Mouse (Mus musculus): ENCODE measurements around the gene Ube2t. TPM values are rescaled to one million over a fixed set of nuclear protein-coding genes. Genes with fewer than 3 reads are reported as not detected.

The Ube2t gene
- 42.8 and 48.2 TPM in 2 replicates for polyA plus RNA-seq (2015; fragmentation: Nextera tagmentation; extraction: Ambion mirVana)

DNA sequence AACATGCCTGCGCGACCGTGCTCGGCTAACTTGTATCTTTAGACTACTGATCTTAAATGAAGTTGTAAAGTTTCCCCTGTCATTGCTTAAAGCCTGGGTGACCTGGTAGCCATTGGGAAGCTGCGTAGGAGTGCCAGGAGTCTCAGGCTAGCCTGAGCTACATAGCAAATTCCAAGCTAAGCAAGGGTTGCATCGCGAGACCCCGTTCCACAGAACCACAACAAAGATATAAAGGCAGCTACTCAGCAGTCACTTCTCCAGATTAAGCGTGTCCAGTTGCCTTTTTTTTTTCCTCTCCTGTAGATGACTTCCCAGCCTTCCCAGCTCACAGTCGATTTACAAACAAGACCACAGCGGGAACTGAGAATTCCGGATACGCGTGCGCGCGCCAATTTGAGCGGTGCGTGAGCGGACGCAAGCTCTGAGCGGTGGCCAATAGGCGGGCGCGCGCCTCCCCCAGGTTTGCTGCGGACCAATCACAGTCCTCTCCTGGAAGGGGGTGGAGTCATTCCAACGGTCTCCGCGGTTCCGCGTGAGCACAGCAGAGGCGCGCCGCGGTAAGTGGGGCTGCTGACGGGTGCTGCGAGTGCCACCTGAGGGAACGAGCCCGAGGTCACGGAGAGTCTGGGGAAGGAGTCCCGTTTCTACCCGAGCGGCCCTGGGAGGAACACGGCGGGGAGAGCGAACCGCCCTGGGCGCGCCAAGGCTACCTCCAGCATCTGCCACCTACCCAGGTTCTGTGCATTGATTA is at the start of gene Ube2t:
TSS of gene Ube2t (plus strand) at position 513 of the 751 bp plus-strand sequence.
- Histone ChIP-seq H3K9ac (peak within 1 kb of the TSS; percentile 75), H3K27me3 (no peaks in the 10 kb centered on the region), H3K9me3 (replicated peaks) (no peaks in the 10 kb centered on the region), H3K4me1 (replicated peaks) (peaks cover 22% of the 10 kb centered on the region), H3K36me3 (no peaks in the 10 kb centered on the region), H3K27ac (peak within 1 kb of the TSS; percentile 79), H3K4me2 (peak within 1 kb of the TSS; percentile 77), H3K4me3 (peak within 1 kb of the TSS; percentile 89)
- ATAC-seq (replicated peaks; ENCODE audit: insufficient number of reproducible peaks, insufficient read depth, low FRiP score, low read depth): peak; percentile 99
- 2% methylated on average over 50 of the region's 50 CpGs for WGBS

DNA sequence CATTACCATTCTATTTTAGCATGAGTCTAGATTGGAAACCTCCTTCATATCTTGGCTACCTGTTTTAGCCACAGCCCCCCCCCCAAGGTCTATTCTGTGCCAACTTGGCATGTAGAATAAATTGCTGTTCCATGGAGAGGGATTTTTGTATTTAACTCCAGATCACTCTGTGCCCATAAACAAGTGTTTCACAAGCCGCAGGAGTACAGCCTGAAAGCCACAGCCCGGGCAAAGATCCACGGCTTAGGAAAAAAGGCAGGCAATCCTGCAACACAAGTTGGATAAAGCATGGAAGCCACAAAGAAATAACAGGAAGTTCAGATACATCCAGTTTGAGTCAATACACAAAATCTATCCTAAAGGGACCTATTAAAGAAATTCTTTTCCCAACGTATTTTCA is 48.8 kb upstream of the Ube2t start:
- peaks cover 47% of the 10 kb centered on the region for H3K4me1 ChIP-seq (replicated peaks)
- 73% methylated on average over 4 of the region's 4 CpGs for WGBS
- no peak overlapping the region for H3K4me3 ChIP-seq
- no peaks in the 10 kb centered on the region for H3K27me3 ChIP-seq
- H3K36me3 ChIP-seq: no peaks in the 10 kb centered on the region
- ATAC-seq (replicated peaks; ENCODE audit: insufficient number of reproducible peaks, insufficient read depth, low FRiP score, low read depth): no peak
- peak overlapping the region; percentile 71 for H3K27ac ChIP-seq
- H3K9me3 ChIP-seq (replicated peaks): no peaks in the 10 kb centered on the region
- H3K9ac ChIP-seq: no peak overlapping the region
- no peak overlapping the region for H3K4me2 ChIP-seq

DNA sequence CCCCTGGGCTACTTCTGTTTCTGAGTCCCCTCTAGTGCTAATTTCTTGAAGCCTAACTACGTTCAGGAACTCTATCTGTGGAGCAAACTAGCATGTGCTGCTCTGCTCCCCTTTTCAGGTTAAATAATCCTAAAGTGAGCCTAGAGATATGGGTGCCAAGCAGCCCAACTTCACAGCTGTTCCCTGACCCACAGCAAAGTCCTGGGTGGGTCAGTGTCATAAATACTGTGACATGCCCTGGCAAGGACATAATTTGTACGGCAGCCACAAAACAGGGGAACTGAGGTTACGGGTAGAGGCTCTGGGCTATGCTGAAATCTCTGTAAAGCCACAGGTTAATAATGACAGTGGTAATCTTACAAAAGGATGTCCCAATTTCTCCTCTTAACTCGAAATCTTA is 46.9 kb upstream of the Ube2t start:
- Histone ChIP-seq H3K36me3 (no peaks in the 10 kb centered on the region), H3K4me2 (no peak overlapping the region), H3K27me3 (no peaks in the 10 kb centered on the region), H3K9ac (no peak overlapping the region), H3K4me3 (no peak overlapping the region), H3K9me3 (replicated peaks) (no peaks in the 10 kb centered on the region), H3K4me1 (replicated peaks) (peaks cover 44% of the 10 kb centered on the region), H3K27ac (peak overlapping the region; percentile 71)
- ATAC-seq (replicated peaks; ENCODE audit: insufficient number of reproducible peaks, insufficient read depth, low FRiP score, low read depth): no peak
- 72% methylated on average over 4 of the region's 4 CpGs for WGBS

DNA sequence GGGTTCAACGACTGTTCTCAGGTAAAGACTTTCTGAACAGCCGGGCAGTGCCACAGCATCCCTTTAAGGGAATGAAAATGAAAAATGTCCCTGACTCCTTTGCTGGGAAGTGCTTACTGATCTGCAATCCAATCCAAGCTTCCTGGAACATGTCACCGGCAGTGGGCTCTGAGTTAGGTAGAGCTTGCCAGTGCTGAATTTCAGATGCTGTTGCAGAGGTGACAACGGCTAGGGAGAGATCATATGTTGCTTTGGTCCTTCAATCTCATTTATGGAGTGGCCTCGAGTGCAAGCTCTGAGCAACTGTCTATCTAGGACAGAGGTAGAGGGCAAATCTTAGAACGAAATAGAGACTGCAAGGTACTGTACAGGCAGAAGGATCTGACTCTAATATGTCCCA is 43.4 kb upstream of the Ube2t start:
- Histone ChIP-seq H3K4me3 (no peak overlapping the region), H3K27ac (peak overlapping the region; percentile 35), H3K9ac (no peak overlapping the region), H3K4me2 (no peak overlapping the region), H3K4me1 (replicated peaks) (peaks cover 35% of the 10 kb centered on the region), H3K36me3 (no peaks in the 10 kb centered on the region), H3K9me3 (replicated peaks) (no peaks in the 10 kb centered on the region), H3K27me3 (no peaks in the 10 kb centered on the region)
- WGBS: 55% methylated on average over 6 of the region's 6 CpGs
- no peak for ATAC-seq (replicated peaks; ENCODE audit: insufficient number of reproducible peaks, insufficient read depth, low FRiP score, low read depth)

DNA sequence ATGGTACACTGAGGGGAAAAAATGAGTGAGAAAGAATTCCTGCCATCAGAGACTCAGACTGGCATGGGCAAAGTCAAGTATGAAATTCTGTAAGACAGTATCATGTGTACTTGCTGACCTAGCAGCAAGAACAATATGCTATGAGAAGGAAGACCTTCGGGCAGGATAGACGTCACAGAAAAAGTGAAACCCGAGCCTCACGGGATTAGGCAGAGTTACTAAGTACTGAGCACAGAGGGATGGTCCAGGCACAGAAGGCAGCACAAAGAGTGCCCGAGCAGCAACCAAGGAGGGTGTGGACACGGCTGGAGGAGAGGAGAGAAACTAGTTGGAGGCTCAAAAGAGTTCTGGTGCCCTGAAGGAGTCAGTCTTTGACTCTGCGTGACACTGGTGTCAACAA is 29.9 kb upstream of the Ube2t start:
- WGBS: 29% methylated on average over 7 of the region's 7 CpGs
- peak overlapping the region; percentile 40 for H3K4me2 ChIP-seq

GRCm38 (mm10) chr1:134936335-134936734 is 26.0 kb upstream of the Ube2t start:
- Histone ChIP-seq H3K27me3 (no peaks in the 10 kb centered on the region), H3K4me3 (no peak overlapping the region), H3K4me2 (no peak overlapping the region), H3K9ac (no peak overlapping the region), H3K27ac (peak overlapping the region; percentile 86), H3K36me3 (no peaks in the 10 kb centered on the region), H3K9me3 (replicated peaks) (no peaks in the 10 kb centered on the region), H3K4me1 (replicated peaks) (peaks cover 53% of the 10 kb centered on the region)
- ATAC-seq (replicated peaks; ENCODE audit: insufficient number of reproducible peaks, insufficient read depth, low FRiP score, low read depth): 0 out of 2 replicates have a peak, but pooled peaks have one; percentile 48
- WGBS: 53% methylated on average over 6 of the region's 6 CpGs

More for the DNA sequence above, 29.9 kb upstream of the Ube2t start:
- Histone ChIP-seq H3K27me3 (no peaks in the 10 kb centered on the region), H3K9me3 (replicated peaks) (no peaks in the 10 kb centered on the region), H3K36me3 (0 out of 2 replicates have a peak, but pooled peaks cover under 1% of the 10 kb centered on the region), H3K27ac (peak overlapping the region; percentile 75), H3K4me3 (no peak overlapping the region), H3K4me1 (replicated peaks) (peaks cover 50% of the 10 kb centered on the region), H3K9ac (peak overlapping the region; percentile 7; the same call in 1 of the 2 replicates)
- ATAC-seq (replicated peaks; ENCODE audit: insufficient number of reproducible peaks, insufficient read depth, low FRiP score, low read depth): no peak

- no peak overlapping the region for H3K4me3 ChIP-seq
- peaks cover 43% of the 10 kb centered on the region for H3K4me1 ChIP-seq (replicated peaks)
- no peak overlapping the region for H3K4me2 ChIP-seq
- ATAC-seq (replicated peaks; ENCODE audit: insufficient number of reproducible peaks, insufficient read depth, low FRiP score, low read depth): no peak
- WGBS: 84% methylated on average over 1 of the region's 1 CpGs
- no peak overlapping the region for H3K27ac ChIP-seq
- H3K9me3 ChIP-seq (replicated peaks): no peaks in the 10 kb centered on the region
- H3K9ac ChIP-seq: no peak overlapping the region
- no peaks in the 10 kb centered on the region for H3K36me3 ChIP-seq
- H3K27me3 ChIP-seq: no peaks in the 10 kb centered on the region
These were observed 24.1 kb upstream of the Ube2t start for GRCm38 (mm10) chr1:134938233-134938632.

DNA sequence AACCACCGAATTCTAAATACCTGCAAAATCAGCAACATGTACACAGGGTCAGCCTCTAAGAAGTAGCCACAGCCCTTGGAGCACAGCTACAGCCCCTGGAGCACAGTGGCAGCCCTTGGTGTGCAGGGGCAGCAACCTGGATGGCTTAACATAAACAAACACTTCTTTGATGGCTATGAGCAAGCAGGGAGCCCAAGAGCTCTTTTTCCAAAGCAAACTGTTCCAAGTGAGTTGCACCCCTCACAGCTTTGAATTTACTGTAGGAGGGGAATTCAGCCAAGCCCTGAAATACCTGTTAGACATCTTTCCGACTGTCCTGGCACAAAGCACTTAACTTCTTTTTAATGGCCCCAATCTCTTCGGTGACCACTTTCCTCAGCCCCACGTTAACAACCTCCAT is 21.5 kb upstream of the Ube2t start:
- H3K9me3 ChIP-seq (replicated peaks): no peaks in the 10 kb centered on the region
- H3K27ac ChIP-seq: peak overlapping the region; percentile 57
- no peaks in the 10 kb centered on the region for H3K27me3 ChIP-seq
- no peak for ATAC-seq (replicated peaks; ENCODE audit: insufficient number of reproducible peaks, insufficient read depth, low FRiP score, low read depth)
- H3K4me1 ChIP-seq (replicated peaks): peaks cover 20% of the 10 kb centered on the region
- H3K36me3 ChIP-seq: no peaks in the 10 kb centered on the region
- no peak overlapping the region for H3K4me2 ChIP-seq
- H3K9ac ChIP-seq: no peak overlapping the region
- WGBS: 63% methylated on average over 4 of the region's 4 CpGs
- H3K4me3 ChIP-seq: no peak overlapping the region

DNA sequence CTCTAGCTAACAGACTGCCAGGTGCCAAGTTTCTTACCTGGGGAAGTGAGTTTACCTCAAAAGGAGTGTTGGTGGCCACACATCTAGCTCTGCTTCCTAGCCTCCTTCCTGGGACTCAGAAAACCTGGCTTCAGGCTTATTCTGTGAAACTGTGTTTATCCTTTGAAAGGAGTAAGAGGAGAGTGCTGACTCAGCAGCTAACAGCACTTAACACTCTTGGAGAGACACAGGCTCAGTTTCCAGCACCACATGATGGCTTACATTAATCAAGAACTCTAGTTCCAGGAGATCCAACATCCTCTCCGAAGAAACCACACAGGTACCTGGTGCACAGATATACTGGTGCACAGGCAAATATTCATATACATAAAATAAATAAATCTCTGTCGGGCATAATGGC is 19.5 kb upstream of the Ube2t start:
- H3K4me2 ChIP-seq: no peak overlapping the region
- peaks cover 2% of the 10 kb centered on the region; the same call in 1 of the 2 replicates for H3K36me3 ChIP-seq
- peaks cover 16% of the 10 kb centered on the region for H3K4me1 ChIP-seq (replicated peaks)

GRCm38 (mm10) chr1:134947590-134947989 is 14.8 kb upstream of the Ube2t start:
- 84% methylated on average over 7 of the region's 7 CpGs for WGBS
- no peak overlapping the region for H3K4me2 ChIP-seq
- no peak overlapping the region for H3K27ac ChIP-seq
- H3K9me3 ChIP-seq (replicated peaks): no peaks in the 10 kb centered on the region
- H3K36me3 ChIP-seq: peaks cover 6% of the 10 kb centered on the region; the same call in 1 of the 2 replicates
- ATAC-seq (replicated peaks; ENCODE audit: insufficient number of reproducible peaks, insufficient read depth, low FRiP score, low read depth): no peak
- no peak overlapping the region for H3K9ac ChIP-seq
- H3K4me3 ChIP-seq: no peak overlapping the region
- no peaks in the 10 kb centered on the region for H3K27me3 ChIP-seq
- peaks cover 20% of the 10 kb centered on the region for H3K4me1 ChIP-seq (replicated peaks)

More for the DNA sequence above, 19.5 kb upstream of the Ube2t start:
- 86% methylated on average over 2 of the region's 2 CpGs for WGBS
- H3K9me3 ChIP-seq (replicated peaks): no peaks in the 10 kb centered on the region
- no peak overlapping the region for H3K9ac ChIP-seq
- no peaks in the 10 kb centered on the region for H3K27me3 ChIP-seq
- no peak overlapping the region for H3K27ac ChIP-seq
- ATAC-seq (replicated peaks; ENCODE audit: insufficient number of reproducible peaks, insufficient read depth, low FRiP score, low read depth): no peak
- H3K4me3 ChIP-seq: no peak overlapping the region

DNA sequence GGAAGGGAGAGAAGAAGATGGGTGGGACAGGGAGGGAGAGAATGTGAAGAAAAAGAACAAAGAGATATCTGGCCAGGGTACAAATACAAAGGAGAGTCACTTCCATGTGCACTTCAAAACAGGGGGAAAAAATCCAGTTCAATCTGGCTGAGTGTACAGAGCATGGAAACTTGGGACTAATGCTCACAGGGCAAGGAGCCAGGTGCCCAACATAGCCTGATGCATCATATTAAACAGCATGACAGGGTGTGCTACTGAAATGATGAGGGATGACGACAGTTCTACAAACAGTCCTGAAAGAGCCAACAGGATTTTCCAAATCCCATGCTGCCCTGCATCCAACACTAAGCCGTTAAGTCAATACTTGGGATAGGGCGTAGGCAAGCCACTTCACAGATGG is 12.4 kb upstream of the Ube2t start:
- Histone ChIP-seq H3K4me2 (no peak overlapping the region), H3K9ac (no peak overlapping the region), H3K4me3 (no peak overlapping the region), H3K27ac (peak overlapping the region; percentile 66), H3K9me3 (replicated peaks) (no peaks in the 10 kb centered on the region), H3K36me3 (peaks cover 6% of the 10 kb centered on the region; the same call in 1 of the 2 replicates), H3K27me3 (no peaks in the 10 kb centered on the region), H3K4me1 (replicated peaks) (peaks cover 27% of the 10 kb centered on the region)
- ATAC-seq (replicated peaks; ENCODE audit: insufficient number of reproducible peaks, insufficient read depth, low FRiP score, low read depth): peak; percentile 61; the same call in 1 of the 2 replicates
- 62% methylated on average over 3 of the region's 3 CpGs for WGBS
